Mouse (Mus musculus): Measurements from ENCODE around the gene Trim34a. TPM values are rescaled to one million over a fixed set of nuclear protein-coding genes. Genes with fewer than 3 reads are reported as not detected.

The Trim34a gene
- polyA plus RNA-seq, 1 experiment = 0.02 TPM

GRCm38 (mm10) chr7:104216011-104216535, 28.2 kb upstream of the Trim34a start:
- H3ac ChIP-seq (ENCODE audit: control insufficient read depth, insufficient read length) = no peak overlapping the region
- H3K4me3 ChIP-seq = no peak overlapping the region
- no peaks in the 10 kb centered on the region for H3K79me2 ChIP-seq (ENCODE audit: control insufficient read depth, insufficient read depth)
- TF ChIP-seq TCF3 (IDR thresholded peaks at IDR 0.05; ENCODE audit: insufficient read length, low read depth) = no peak
- H3K27me3 ChIP-seq (ENCODE audit: control insufficient read depth, insufficient read depth, insufficient read length) = no peaks in the 10 kb centered on the region
- no peaks in the 10 kb centered on the region for H3K36me3 ChIP-seq (ENCODE audit: control insufficient read depth, insufficient read depth)
- no peak overlapping the region for H3K4me2 ChIP-seq (ENCODE audit: low read depth)

- H3K36me3 ChIP-seq (ENCODE audit: control insufficient read depth, insufficient read depth) = no peaks in the 10 kb centered on the region
- no peaks in the 10 kb centered on the region for H3K79me2 ChIP-seq (ENCODE audit: control insufficient read depth, insufficient read depth)
- no peak overlapping the region for H3K4me2 ChIP-seq (ENCODE audit: low read depth)
- TF ChIP-seq MYOD1 (IDR thresholded peaks at IDR 0.05; ENCODE audit: control insufficient read depth in 1 of 3, insufficient read length in 2 of 3, low read depth in 2 of 3) (no peak), TCF3 (IDR thresholded peaks at IDR 0.05; ENCODE audit: insufficient read length, low read depth) (no peak), USF1 (IDR thresholded peaks at IDR 0.05; ENCODE audit: low read depth) (no peak), E2F4 (IDR thresholded peaks at IDR 0.05; ENCODE audit: insufficient read depth) (no peak), POLR2A (IDR thresholded peaks at IDR 0.05; ENCODE audit: insufficient read length, low read depth) (no peak), MYOG (IDR thresholded peaks at IDR 0.05; ENCODE audit: control insufficient read depth in 1 of 3, insufficient read depth in 1 of 3, insufficient read length in 2 of 3, low read depth in 2 of 3) (no peak)
- no peak overlapping the region for H3K4me3 ChIP-seq
- H3K27me3 ChIP-seq (ENCODE audit: control insufficient read depth, insufficient read depth, insufficient read length) = no peaks in the 10 kb centered on the region
- H3ac ChIP-seq (ENCODE audit: control insufficient read depth, insufficient read length) = no peak overlapping the region
Measured at GRCm38 (mm10) chr7:104217881-104218280, 26.4 kb upstream of the Trim34a start.

DNA sequence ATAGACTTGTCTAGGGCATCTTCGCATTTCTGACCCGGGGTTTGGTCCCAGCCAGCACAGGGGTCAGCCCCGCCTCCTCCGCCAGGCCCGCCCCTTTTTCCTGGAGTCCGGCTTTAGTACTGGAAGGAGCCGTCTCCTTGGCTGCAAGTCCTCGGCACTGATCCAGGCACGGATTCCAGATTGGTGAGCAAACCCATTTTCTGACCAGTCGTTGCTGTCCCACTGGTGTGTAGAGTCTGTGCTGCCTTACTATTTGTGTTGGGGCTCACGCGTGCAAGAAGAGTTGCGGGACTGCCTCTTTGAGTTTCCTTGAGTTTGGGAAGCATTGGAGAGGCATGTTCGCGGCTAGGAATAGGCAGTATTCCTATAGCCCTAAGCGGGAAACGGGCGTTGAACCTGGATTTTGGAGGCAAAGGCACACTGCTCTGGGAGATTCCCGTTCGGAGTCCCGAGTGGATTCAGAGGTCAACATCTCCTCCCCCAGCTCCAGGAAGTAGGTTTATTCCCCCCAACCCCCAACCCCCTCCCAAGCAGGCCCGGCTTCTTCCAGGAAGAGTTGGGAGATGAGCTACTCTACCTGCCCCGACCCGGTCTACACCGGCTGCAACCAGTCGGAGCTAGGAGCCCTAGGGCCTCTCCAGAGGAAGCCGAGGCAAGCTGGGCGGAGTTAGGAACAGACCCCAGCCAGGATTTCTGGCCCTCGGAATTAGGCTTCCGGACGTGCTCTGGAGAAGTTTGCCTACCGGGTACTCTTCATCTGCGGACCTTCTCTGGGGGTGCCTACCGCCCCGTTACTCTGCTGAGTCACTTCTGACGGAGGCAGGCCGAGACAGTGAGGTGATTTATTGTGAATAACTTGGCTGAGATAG, 25.3 kb upstream of the Trim34a start, which contains the start of gene Trim6:
TSS of gene Trim6 (plus strand) at position 93 of the 869 bp plus-strand sequence.
- no peak for TF ChIP-seq REST (IDR thresholded peaks at IDR 0.05; ENCODE audit: insufficient read depth, insufficient read length)
- no peak for TF ChIP-seq MAX (IDR thresholded peaks at IDR 0.05; ENCODE audit: low read depth)
- no peak for TF ChIP-seq MYOG (IDR thresholded peaks at IDR 0.05; ENCODE audit: control insufficient read depth in 1 of 3, insufficient read depth in 1 of 3, insufficient read length in 2 of 3, low read depth in 2 of 3)
- no peak for TF ChIP-seq SRF (IDR thresholded peaks at IDR 0.05; ENCODE audit: control insufficient read depth, insufficient read length, low read depth)
- TF ChIP-seq TCF3 (IDR thresholded peaks at IDR 0.05; ENCODE audit: insufficient read length, low read depth) = no peak
- no peak for TF ChIP-seq MYOD1 (IDR thresholded peaks at IDR 0.05; ENCODE audit: control insufficient read depth in 1 of 3, insufficient read length in 2 of 3, low read depth in 2 of 3)
- no peak for TF ChIP-seq TCF12 (IDR thresholded peaks at IDR 0.05; ENCODE audit: insufficient read depth, poor library complexity, severe bottlenecking)
- no peak for TF ChIP-seq CEBPB (IDR thresholded peaks at IDR 0.05; ENCODE audit: insufficient read depth, poor library complexity, severe bottlenecking)
- TF ChIP-seq POLR2AphosphoS2 (IDR thresholded peaks at IDR 0.05; ENCODE audit: insufficient read length, low read depth) = no peak
- no peak for TF ChIP-seq POLR2A (IDR thresholded peaks at IDR 0.05; ENCODE audit: insufficient read length, low read depth)
- TF ChIP-seq E2F4 (IDR thresholded peaks at IDR 0.05; ENCODE audit: insufficient read depth) = no peak
- no peak for TF ChIP-seq USF1 (IDR thresholded peaks at IDR 0.05; ENCODE audit: low read depth)
- no peaks in the 10 kb centered on the region for H3K27me3 ChIP-seq (ENCODE audit: control insufficient read depth, insufficient read depth, insufficient read length)
- H3ac ChIP-seq (ENCODE audit: control insufficient read depth, insufficient read length) = no peak within 1 kb of the TSS
- H3K79me2 ChIP-seq (ENCODE audit: control insufficient read depth, insufficient read depth) = no peaks in the 10 kb centered on the region
- H3K4me3 ChIP-seq = no peak within 1 kb of the TSS
- H3K36me3 ChIP-seq (ENCODE audit: control insufficient read depth, insufficient read depth) = no peaks in the 10 kb centered on the region
- no peak within 1 kb of the TSS for H3K4me2 ChIP-seq (ENCODE audit: low read depth)

- Histone ChIP-seq H3K4me2 (ENCODE audit: low read depth) (no peak overlapping the region), H3K79me2 (ENCODE audit: control insufficient read depth, insufficient read depth) (no peaks in the 10 kb centered on the region), H3ac (ENCODE audit: control insufficient read depth, insufficient read length) (no peak overlapping the region), H3K27me3 (ENCODE audit: control insufficient read depth, insufficient read depth, insufficient read length) (no peaks in the 10 kb centered on the region), H3K36me3 (ENCODE audit: control insufficient read depth, insufficient read depth) (no peaks in the 10 kb centered on the region), H3K4me3 (no peak overlapping the region)
- TF ChIP-seq MYOD1 (IDR thresholded peaks at IDR 0.05; ENCODE audit: control insufficient read depth in 1 of 3, insufficient read length in 2 of 3, low read depth in 2 of 3) (no peak), SRF (IDR thresholded peaks at IDR 0.05; ENCODE audit: control insufficient read depth, insufficient read length, low read depth) (no peak), TCF12 (IDR thresholded peaks at IDR 0.05; ENCODE audit: insufficient read depth, poor library complexity, severe bottlenecking) (no peak), POLR2A (IDR thresholded peaks at IDR 0.05; ENCODE audit: insufficient read length, low read depth) (no peak), USF1 (IDR thresholded peaks at IDR 0.05; ENCODE audit: low read depth) (no peak), REST (IDR thresholded peaks at IDR 0.05; ENCODE audit: insufficient read depth, insufficient read length) (no peak), MAX (IDR thresholded peaks at IDR 0.05; ENCODE audit: low read depth) (no peak), CEBPB (IDR thresholded peaks at IDR 0.05; ENCODE audit: insufficient read depth, poor library complexity, severe bottlenecking) (no peak), POLR2AphosphoS2 (IDR thresholded peaks at IDR 0.05; ENCODE audit: insufficient read length, low read depth) (no peak), TCF3 (IDR thresholded peaks at IDR 0.05; ENCODE audit: insufficient read length, low read depth) (no peak), E2F4 (IDR thresholded peaks at IDR 0.05; ENCODE audit: insufficient read depth) (no peak), MYOG (IDR thresholded peaks at IDR 0.05; ENCODE audit: control insufficient read depth in 1 of 3, insufficient read depth in 1 of 3, insufficient read length in 2 of 3, low read depth in 2 of 3) (no peak)
Measured at GRCm38 (mm10) chr7:104231203-104231602, 13.1 kb upstream of the Trim34a start.

- no peak for TF ChIP-seq USF1 (IDR thresholded peaks at IDR 0.05; ENCODE audit: low read depth)
- Histone ChIP-seq H3K27me3 (ENCODE audit: control insufficient read depth, insufficient read depth, insufficient read length) (no peaks in the 10 kb centered on the region), H3K79me2 (ENCODE audit: control insufficient read depth, insufficient read depth) (no peaks in the 10 kb centered on the region), H3K4me2 (ENCODE audit: low read depth) (no peak overlapping the region), H3K36me3 (ENCODE audit: control insufficient read depth, insufficient read depth) (no peaks in the 10 kb centered on the region), H3K4me3 (no peak overlapping the region), H3ac (ENCODE audit: control insufficient read depth, insufficient read length) (no peak overlapping the region)
Measured at GRCm38 (mm10) chr7:104240857-104241256, 3.4 kb upstream of the Trim34a start.

Data from myocyte (in vitro differentiated cells).